Mouse (Mus musculus): Measurements from ENCODE around the gene Rgs17. TPM values are rescaled to one million over a fixed set of nuclear protein-coding genes. Genes with fewer than 3 reads are reported as not detected.

The Rgs17 gene
- polyA plus RNA-seq, 1 experiment, result not detected

DNA sequence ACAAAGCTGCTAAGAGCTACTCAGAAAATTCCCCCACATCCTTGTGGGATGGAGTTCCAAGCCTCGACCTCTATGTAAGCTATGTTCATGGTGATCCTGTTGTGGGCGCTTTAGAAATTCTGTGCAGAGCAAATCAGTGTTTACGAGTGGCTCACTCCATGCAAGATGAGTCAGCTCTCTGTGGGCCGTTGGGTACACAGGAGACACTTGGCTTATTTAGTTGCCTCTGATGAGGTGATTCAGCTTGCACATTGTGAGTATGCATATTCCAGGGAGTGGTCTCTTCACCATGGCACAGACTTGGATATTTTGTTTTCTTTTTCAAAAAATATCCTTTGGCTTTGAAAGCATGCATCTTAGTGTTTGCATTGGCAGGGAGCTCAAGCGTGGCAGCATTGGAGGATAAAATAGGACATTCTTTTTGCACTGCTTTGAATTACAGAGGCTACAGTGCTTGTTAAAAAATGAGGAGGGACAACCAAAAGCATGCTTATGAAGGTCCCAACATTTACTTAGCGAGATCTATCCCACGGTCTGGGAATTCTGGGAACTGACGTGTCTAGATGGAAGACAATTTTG, 68.8 kb downstream of the Rgs17 start:
- no peak for TF ChIP-seq GATA1 (IDR thresholded peaks at IDR 0.05; ENCODE audit: low read length)

DNA sequence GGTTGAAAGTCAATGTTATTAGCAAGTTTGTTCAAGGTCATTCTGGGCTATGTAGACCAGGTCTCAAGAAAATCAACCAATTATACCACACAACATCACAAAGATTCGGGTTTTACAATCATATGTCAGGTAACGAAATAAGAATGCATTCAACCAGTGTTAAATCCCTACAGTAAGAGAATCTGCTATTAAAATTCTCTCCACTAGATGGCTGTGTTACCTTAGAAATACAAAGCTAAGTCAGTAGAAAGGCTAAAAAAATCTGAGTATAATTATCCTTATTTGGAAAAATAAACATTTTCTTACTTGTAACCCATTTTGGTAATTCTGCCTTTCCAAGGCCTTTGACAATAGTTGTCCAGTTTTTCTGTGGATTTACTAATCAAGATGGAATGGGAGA, 75.3 kb downstream of the Rgs17 start:
- TF ChIP-seq GATA1 (IDR thresholded peaks at IDR 0.05; ENCODE audit: low read length), result no peak

DNA sequence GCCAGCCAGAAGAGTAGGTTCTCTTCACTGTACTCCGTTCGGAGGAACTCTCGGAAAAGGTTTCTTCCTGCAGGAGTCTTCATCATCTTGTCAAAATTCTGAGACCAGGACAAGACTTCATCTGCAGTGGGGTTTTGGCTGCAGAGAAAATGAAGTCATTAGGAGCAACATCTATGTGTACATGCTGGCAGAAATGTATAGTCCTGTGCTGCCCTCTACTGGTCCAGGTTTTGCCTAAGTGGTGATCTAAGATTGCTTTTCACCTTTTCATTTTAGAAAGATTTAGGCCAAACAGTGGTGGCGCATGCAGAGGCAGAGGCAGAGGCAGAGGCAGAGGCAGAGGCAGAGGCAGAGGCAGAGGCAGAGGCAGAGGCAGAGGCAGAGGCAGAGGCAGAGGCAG, 80.8 kb downstream of the Rgs17 start:
- TF ChIP-seq GATA1 (IDR thresholded peaks at IDR 0.05; ENCODE audit: low read length), result no peak

DNA sequence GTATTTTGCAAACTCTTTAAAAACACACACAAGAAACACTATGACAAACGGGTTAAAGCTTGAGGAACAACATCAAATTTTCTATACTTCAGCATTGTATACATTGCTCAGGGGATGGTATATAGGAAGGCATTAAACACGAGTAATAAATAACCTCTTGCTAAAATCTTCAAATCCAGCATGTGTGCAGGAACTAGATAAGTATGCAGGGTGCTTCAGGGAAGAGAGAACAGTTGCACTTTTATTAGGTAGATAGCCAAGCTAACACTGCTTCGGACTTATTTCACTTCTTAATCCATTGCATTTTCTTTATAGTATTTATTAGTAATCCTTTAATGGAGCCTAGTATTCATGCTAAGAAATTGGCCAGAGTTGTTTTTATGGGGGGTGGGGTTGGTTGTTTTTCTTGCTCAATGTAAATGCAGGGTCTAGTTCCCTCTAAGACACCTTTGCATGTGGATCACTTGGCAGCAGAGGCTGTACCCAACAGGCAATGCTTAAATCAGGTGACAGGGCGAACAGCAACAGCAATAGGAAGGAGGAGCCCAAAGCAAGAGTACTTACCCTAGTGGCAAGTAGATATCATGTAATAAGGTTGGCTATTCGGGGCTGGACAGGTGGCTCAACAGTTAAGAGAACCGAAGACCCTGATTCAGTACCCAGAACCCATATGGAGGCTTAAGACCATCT, 95.7 kb downstream of the Rgs17 start:
- no peak for TF ChIP-seq GATA1 (IDR thresholded peaks at IDR 0.05; ENCODE audit: low read length)

DNA sequence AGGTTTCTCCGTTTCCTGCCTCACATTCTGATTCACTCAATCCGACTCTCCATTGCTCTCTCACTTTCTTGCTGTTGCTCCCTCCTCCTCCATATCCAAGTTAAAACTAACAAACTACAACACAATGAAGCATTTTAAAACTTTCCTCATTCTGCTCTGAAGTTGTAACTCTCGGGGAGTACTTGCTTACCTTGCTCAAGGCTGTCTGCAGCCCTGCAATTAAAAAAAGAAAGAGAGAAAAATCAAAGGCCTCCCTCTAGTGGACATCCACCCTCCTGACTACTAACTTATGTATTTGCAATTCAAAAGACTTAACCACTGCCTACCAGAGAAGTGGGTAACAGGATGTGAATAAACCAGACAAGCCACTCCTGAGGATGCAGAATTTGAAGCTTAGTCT, 97.4 kb downstream of the Rgs17 start:
- TF ChIP-seq GATA1 (IDR thresholded peaks at IDR 0.05; ENCODE audit: low read length), result no peak

DNA sequence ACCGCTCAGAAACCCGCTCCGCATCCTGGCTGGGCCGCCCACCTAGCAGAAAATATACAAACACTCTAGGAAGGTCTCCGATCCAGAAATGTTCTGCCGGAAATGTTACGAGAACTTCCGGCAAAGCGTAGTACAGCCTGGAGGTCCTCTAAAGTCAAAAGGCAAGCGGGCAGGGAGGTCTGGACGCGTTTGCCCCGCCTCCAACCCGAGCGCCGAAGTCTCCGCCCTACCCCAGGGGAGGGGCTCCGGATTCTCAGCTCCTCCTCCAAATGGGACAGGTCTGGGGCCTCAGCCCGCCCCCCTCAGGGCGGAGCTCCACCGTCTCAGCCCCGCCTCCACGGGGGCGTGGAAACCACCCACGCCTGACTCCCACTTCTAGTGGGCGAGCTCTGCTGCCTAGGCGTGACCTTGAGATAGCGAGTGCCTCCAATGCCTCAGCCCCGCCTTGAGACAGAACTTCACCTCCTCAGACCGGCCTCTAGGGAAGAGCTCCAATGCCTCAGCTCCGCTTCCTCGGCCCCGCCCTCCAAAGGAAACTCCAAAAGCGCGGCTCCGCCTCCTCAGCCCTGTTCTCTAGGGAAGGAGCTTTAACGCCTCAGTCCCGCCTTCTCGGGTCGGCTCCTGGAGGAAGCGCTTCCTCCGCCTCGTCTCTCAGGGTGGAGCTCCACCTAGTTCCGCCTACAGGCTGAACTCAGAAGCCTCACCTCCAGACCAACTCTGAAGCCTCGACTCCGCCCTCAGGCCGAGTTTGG, 98.3 kb downstream of the Rgs17 start, which contains the start of gene Mtrf1l:
Gene Mtrf1l (minus strand): TSS at position 171 of the 752 bp plus-strand sequence.
- no peak for TF ChIP-seq GATA1 (IDR thresholded peaks at IDR 0.05; ENCODE audit: low read length)

DNA sequence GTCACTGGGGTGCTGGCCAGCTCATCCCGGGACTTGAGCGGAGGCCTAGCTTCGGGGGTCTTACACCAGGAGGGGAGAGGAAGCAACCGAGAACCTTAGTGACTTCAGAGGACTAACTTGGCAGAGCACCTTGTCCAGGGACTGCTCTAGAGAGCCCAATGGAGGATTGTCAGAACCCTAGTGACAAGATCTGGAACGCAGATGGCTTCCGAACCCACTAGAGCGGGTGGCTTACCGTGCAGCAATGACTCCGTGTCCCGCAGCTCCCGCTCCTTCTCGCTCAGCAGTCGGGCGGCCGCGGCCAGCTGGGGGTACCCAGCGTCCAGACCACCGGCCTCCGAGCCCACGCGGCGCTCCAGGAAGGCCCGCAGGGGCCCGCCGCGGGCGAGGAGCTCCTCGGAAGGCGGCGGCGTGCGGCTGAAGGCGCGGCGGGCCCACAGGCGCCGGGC, 98.9 kb downstream of the Rgs17 start:
- TF ChIP-seq GATA1 (IDR thresholded peaks at IDR 0.05; ENCODE audit: low read length), result no peak

DNA sequence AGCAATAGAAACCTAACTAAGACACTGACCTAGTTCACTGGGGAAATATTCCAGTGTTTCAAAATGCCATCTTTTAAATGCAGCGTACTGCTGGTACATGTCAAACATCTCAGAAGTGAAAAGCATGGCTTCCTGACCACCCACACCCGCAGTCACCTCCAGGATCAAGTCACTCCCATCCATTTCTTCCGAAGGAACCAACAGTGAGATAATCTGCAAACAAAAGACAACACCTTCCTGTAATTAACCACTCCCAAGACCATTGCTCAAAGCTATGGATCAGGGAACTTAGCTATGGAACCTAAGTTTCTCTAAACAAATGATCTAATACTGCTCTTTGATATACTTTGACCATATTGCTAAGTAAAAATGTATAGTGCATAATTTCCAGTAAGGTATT, 103.4 kb downstream of the Rgs17 start:
- TF ChIP-seq GATA1 (IDR thresholded peaks at IDR 0.05; ENCODE audit: low read length), result no peak

DNA sequence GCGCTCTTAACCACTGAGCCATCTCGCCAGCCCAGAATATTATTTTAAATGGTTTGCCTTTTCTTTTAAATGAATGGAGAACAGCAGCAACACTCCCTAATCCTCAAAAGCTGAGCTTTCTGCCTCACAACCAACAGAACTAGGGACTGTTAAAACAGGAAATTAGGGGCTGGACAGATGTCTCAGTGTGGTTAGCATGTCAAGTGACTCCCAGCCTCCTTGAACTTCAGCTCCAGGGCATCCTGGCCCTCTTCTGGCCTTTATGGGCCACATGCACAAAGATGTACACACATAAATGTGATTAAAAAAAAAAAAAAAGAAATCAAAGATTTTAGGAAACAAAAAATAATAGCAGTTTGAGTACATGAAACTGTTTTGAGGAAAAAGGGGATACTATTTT, 106.2 kb downstream of the Rgs17 start:
- TF ChIP-seq GATA1 (IDR thresholded peaks at IDR 0.05; ENCODE audit: low read length), result no peak

DNA sequence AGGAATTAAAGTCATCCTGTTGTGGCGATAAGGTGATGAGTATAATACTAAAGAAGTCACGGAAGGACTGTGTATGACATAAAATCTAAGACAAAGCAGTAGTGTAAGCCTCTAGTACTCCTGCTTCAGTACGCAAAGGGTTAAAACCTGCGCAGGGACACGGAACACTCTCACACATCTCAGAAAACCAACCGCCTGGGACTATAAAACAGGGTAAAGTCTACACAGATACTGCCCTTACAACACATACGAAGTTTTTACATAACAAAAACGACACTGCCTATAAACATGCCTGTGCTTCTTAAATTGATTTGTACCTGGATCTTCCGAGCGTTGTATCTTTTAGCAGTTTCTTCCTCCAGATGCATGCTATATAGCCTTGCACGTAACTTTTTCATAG, 108.5 kb downstream of the Rgs17 start:
- TF ChIP-seq GATA1 (IDR thresholded peaks at IDR 0.05; ENCODE audit: low read length), result no peak

DNA sequence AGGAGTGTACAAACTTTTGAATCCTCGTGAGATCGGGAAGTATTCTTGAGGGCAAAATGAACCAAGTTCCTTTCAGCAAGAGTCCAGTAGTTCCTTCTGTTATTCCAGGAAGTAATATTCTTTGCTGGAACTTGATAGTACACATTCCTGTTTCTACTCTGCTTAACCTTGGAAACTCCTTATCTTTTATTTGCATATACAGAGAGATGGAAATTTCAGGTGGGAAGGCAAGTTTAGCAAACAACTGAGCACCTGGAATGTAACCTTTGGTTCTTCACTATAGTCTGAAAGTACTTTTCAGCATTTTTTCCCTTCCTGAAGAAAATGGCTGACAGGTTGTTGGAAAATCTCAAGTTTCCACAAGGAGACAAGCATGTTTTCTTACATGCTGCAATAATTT, 114.5 kb downstream of the Rgs17 start:
- TF ChIP-seq GATA1 (IDR thresholded peaks at IDR 0.05; ENCODE audit: low read length), result no peak

DNA sequence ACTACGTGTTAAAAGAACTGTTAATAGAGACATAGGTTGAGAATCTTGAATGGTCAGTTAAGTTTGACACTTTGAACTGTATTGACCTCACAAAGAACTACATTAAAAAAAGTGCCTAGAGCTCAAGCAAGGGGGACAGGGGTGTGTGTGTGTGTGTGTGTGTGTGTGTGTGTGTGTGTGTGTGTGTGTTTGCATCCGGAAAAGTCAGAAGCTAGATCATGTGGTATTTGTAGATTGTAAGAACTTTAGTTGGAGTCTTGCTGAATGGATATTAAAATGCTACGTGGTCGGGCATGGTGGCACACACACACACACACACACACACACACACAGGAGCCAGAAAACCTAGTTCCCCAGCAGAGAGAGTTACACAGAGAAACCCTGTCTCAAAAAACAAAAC, 115.2 kb downstream of the Rgs17 start:
- TF ChIP-seq GATA1 (IDR thresholded peaks at IDR 0.05; ENCODE audit: low read length), result no peak

DNA sequence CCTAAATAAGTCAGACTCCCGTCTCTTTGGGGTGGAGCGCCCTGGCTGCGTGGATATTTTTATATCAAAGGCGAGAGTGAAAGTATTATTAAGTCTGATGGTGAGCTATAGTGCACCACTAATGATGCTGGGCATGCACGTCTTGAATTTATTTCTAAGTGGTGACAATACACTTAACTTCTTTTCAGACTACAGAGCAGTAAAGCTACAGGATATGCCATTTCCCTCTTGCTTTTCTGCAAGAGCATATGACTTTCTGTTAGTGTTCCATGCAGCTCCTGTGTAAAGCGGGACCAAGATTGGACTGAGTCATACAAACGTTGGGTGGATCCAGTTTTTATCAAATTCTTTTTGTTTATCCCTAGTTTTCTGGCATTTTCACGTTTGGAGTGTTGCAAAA, 115.8 kb downstream of the Rgs17 start:
- no peak for TF ChIP-seq GATA1 (IDR thresholded peaks at IDR 0.05; ENCODE audit: low read length)

DNA sequence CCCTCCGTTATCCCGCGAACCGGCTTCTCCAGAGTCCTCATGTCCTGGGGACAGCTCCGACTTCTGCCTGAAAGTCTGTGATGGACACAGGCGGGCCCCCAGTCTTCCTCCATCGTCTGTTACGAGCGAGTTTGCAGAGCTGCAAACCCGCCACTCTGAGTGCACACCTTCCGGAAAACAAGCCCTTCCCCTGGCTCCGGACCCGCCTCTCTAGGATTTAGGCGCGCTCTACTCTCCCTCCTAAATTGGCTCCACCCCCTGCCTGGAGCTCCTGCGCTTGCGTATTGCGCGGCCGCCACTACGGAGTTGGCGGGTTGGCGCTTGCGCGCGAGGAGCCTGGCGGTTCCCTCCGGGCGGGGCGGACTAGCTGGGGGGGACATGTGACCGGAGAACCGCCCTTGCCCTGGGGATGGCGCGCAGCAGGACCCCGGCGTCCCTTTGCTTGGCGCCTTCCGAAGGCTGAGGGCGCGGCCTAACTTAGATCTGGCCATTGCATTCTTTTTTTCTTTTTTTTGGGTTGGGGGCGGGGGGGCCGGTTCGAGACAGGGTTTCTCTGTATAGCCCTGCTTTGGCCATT, 116.4 kb downstream of the Rgs17 start:
- TF ChIP-seq GATA1 (IDR thresholded peaks at IDR 0.05; ENCODE audit: low read length), result no peak

DNA sequence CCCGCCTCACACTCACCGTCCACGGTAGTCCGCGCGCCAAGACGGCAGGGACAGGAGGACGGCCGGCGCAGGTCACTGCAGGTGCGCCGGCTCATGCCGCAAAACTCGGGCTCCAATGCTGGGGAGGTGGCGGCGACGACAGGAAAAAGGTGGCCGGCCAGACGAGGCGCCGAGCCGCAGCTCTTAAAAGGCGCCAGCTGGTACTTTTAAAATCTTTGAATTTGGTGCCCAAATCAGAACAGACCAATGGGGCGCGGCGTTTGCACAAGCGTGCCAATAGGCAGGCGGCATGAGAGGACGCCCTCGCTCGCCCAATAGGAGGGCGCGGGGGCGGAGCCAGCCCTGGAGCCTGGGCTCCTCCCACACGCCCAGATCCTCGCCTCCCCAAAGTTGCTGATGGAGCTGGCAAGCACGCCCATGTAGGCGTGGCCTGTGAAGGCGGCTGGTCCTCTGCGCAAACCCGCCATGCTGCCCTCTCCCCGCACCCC, 116.9 kb downstream of the Rgs17 start, which contains the start of gene Fbxo5:
Gene Fbxo5 (minus strand): TSS at position 358 of the 488 bp plus-strand sequence.
- no peak for TF ChIP-seq GATA1 (IDR thresholded peaks at IDR 0.05; ENCODE audit: low read length)

DNA sequence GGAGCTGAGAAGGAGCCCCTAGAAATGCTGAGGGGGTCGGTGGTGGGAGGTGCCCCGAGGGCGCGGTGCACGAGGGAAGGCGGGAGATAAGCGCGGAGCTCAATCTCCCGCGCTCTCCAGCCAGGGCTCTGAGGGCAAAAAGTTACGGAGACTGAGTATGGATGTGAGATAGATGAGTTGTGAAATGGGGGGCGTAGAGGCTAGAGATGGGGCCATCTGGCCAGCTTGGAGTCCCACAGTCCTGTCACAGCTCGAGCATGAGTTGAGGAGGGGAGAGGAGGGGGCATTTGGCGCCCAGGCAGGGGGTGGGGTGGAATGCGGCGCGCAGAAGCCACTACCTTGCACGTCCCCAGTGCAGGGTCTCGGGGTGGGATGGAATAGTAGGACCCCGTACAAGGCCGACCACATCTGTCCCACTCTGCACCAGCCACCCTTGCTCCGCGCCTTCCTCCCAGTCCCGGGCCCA, 117.5 kb downstream of the Rgs17 start:
- no peak for TF ChIP-seq GATA1 (IDR thresholded peaks at IDR 0.05; ENCODE audit: low read length)

All from G1E-ER4 (cell line).